Mouse (Mus musculus) kidney, embryonic 15.5 days (tissue): Measurements from ENCODE around the gene Mrtfa. TPM values are rescaled to one million over a fixed set of nuclear protein-coding genes. Genes with fewer than 3 reads are reported as not detected.

ENCODE experiments used
- ATAC-seq: fragments of 200-750 bp; cut with Nextera tagmentation; replicated peaks from 2 replicates; pipeline ENCODE4 v1.8.0; 2017; ENCODE audit warnings: moderate TSS enrichment; ENCODE audit not compliant: low FRiP score
- H3K27ac ChIP-seq: fragments of 300-500 bp; sonication (generic); 2 replicates; pipeline ENCODE4 v1.5.1; 2015; ENCODE audit warnings: mild to moderate bottlenecking, inconsistent platforms
- H3K27me3 ChIP-seq: fragments of 300-500 bp; sonication (generic); 2 replicates; pipeline ENCODE4 v1.6.1; 2015; ENCODE audit warnings: inconsistent platforms
- H3K36me3 ChIP-seq: fragments of 300-500 bp; sonication (generic); 2 replicates; pipeline ENCODE4 v1.6.1; 2015; ENCODE audit warnings: inconsistent platforms
- H3K4me1 ChIP-seq: fragments of 300-500 bp; sonication (generic); 2 replicates; pipeline ENCODE4 v1.6.1; 2015; ENCODE audit warnings: inconsistent platforms
- H3K4me2 ChIP-seq: fragments of 300-500 bp; sonication (generic); 2 replicates; pipeline ENCODE4 v1.6.1; 2015; ENCODE audit warnings: moderate library complexity, mild to moderate bottlenecking, inconsistent platforms
- H3K4me3 ChIP-seq: fragments of 300-500 bp; sonication (generic); replicated peaks from 2 replicates; pipeline ENCODE4 v1.5.1; 2015; ENCODE audit warnings: mild to moderate bottlenecking, inconsistent platforms
- H3K9ac ChIP-seq: fragments of 300-500 bp; sonication (generic); 2 replicates; pipeline ENCODE4 v1.6.1; 2015; ENCODE audit warnings: mild to moderate bottlenecking, inconsistent platforms
- H3K9me3 ChIP-seq: fragments of 300-500 bp; sonication (generic); replicated peaks from 2 replicates; pipeline ENCODE4 v1.6.1; 2016; ENCODE audit warnings: inconsistent platforms
- WGBS: fragments of 180-500 bp; shearing (Covaris S2); methylation state at CpG from one replicate; pipeline ENCODE4 v1.1.7; 2015; ENCODE audit warnings: mixed read lengths; 5-methylcytosine and 5-hydroxymethylcytosine counted together
- polyA plus RNA-seq: library from polyadenylated mRNA; unstranded; fragments of >200 nt; fragmentation: Nextera tagmentation; extraction: Ambion mirVana; gene quantifications from 2 replicates; pipeline ENCODE4 v1.2.1, GENCODE M21; 2015

Mrtfa gene
- polyA plus RNA-seq, 1 experiment from 2014 or later, result 27.0 TPM

DNA sequence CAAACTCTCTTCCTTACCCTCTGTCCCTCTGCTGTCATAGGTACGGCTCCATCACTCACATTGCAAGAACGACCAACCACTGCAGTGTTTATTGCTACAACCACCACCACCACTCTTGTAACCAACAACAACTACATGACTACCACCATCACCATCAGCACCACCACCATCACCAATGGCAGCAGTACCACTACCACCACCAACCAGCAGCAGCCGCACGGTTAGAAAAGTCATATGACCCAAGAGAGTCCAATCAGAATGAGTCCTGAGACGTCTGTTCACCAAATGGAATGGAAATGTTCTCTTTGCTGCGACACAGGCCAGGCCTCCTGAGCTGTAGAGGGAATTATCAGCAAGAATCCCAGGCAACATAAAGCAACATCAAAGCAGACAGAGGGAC is 4.2 kb upstream of the Mrtfa start:
- Histone ChIP-seq H3K4me2 (no peak overlapping the region), H3K4me1 (peaks cover 13% of the 10 kb centered on the region), H3K27ac (no peak overlapping the region), H3K4me3 (no peak overlapping the region), H3K9me3 (peaks cover 3% of the 10 kb centered on the region; the same call in 1 of the 2 replicates), H3K9ac (no peak overlapping the region), H3K36me3 (no peaks in the 10 kb centered on the region), H3K27me3 (no peaks in the 10 kb centered on the region)
- ATAC-seq, result no peak
- 88% methylated on average over 6 of the region's 6 CpGs for WGBS

GRCm38 (mm10) chr15:81192858-81193257 is 2.3 kb upstream of the Mrtfa start:
- peaks cover 30% of the 10 kb centered on the region for H3K4me1 ChIP-seq
- 88% methylated on average over 8 of the region's 8 CpGs for WGBS
- H3K27ac ChIP-seq, result no peak overlapping the region
- no peak overlapping the region for H3K4me3 ChIP-seq
- ATAC-seq, result no peak
- H3K36me3 ChIP-seq, result no peaks in the 10 kb centered on the region
- H3K4me2 ChIP-seq, result no peak overlapping the region
- H3K27me3 ChIP-seq, result no peaks in the 10 kb centered on the region
- H3K9ac ChIP-seq, result no peak overlapping the region
- no peaks in the 10 kb centered on the region for H3K9me3 ChIP-seq

- H3K27ac ChIP-seq, result no peak overlapping the region
- 73% methylated on average over 5 of the region's 5 CpGs for WGBS
- H3K4me1 ChIP-seq, result peaks cover 32% of the 10 kb centered on the region
- H3K36me3 ChIP-seq, result no peaks in the 10 kb centered on the region
- no peak overlapping the region for H3K9ac ChIP-seq
- no peak for ATAC-seq
- no peak overlapping the region for H3K4me2 ChIP-seq
- no peak overlapping the region for H3K4me3 ChIP-seq
- no peaks in the 10 kb centered on the region for H3K27me3 ChIP-seq
- H3K9me3 ChIP-seq, result no peaks in the 10 kb centered on the region
Measured at GRCm38 (mm10) chr15:81192316-81192715, 1.8 kb upstream of the Mrtfa start.

GRCm38 (mm10) chr15:81191303-81191702 is 746 bp upstream of the Mrtfa start:
- ATAC-seq, result no peak
- 21% methylated on average over 9 of the region's 9 CpGs for WGBS
- H3K4me3 ChIP-seq, result peak overlapping the region; percentile 96

GRCm38 (mm10) chr15:81190011-81190629 is 437 bp downstream of the Mrtfa start:
- H3K4me3 ChIP-seq, result peak overlapping the region; percentile 96
- H3K27me3 ChIP-seq, result no peaks in the 10 kb centered on the region
- H3K9ac ChIP-seq, result peak overlapping the region; percentile 89
- under 1% methylated on average over 36 of the region's 46 CpGs for WGBS
- peaks cover 3% of the 10 kb centered on the region; the same call in 1 of the 2 replicates for H3K36me3 ChIP-seq
- H3K4me2 ChIP-seq, result peak overlapping the region; percentile 90
- peaks cover 35% of the 10 kb centered on the region for H3K4me1 ChIP-seq
- ATAC-seq, result peak; percentile 57
- no peaks in the 10 kb centered on the region for H3K9me3 ChIP-seq
- peak overlapping the region; percentile 78 for H3K27ac ChIP-seq

More at GRCm38 (mm10) chr15:81191303-81191702, 746 bp upstream of the Mrtfa start:
- H3K4me2 ChIP-seq, result peak overlapping the region; percentile 63
- H3K9ac ChIP-seq, result peak overlapping the region; percentile 63
- peak overlapping the region; percentile 67 for H3K27ac ChIP-seq
- peaks cover 32% of the 10 kb centered on the region for H3K4me1 ChIP-seq
- H3K27me3 ChIP-seq, result no peaks in the 10 kb centered on the region
- no peaks in the 10 kb centered on the region for H3K9me3 ChIP-seq
- H3K36me3 ChIP-seq, result peaks cover 3% of the 10 kb centered on the region; the same call in 1 of the 2 replicates

- H3K27me3 ChIP-seq, result no peaks in the 10 kb centered on the region
- H3K4me3 ChIP-seq, result peak overlapping the region; percentile 96
- no peaks in the 10 kb centered on the region for H3K9me3 ChIP-seq
- no peak for ATAC-seq
- 88% methylated on average over 2 of the region's 2 CpGs for WGBS
- peak overlapping the region; percentile 90 for H3K4me2 ChIP-seq
- H3K4me1 ChIP-seq, result peaks cover 38% of the 10 kb centered on the region
- H3K27ac ChIP-seq, result 0 out of 2 replicates have a peak overlapping the region, but pooled peaks have one; percentile 1
- H3K36me3 ChIP-seq, result peaks cover 3% of the 10 kb centered on the region; the same call in 1 of the 2 replicates
- no peak overlapping the region for H3K9ac ChIP-seq
Measured at GRCm38 (mm10) chr15:81189061-81189460, 1.5 kb downstream of the Mrtfa start.

GRCm38 (mm10) chr15:81184913-81185312 is 5.6 kb downstream of the Mrtfa start:
- no peaks in the 10 kb centered on the region for H3K27me3 ChIP-seq
- H3K9ac ChIP-seq, result no peak overlapping the region
- peaks cover 3% of the 10 kb centered on the region; the same call in 1 of the 2 replicates for H3K36me3 ChIP-seq
- H3K4me3 ChIP-seq, result no peak overlapping the region
- H3K9me3 ChIP-seq, result no peaks in the 10 kb centered on the region
- H3K4me2 ChIP-seq, result no peak overlapping the region
- H3K4me1 ChIP-seq, result peaks cover 34% of the 10 kb centered on the region
- WGBS, result 79% methylated on average over 1 of the region's 1 CpGs
- no peak overlapping the region for H3K27ac ChIP-seq
- ATAC-seq, result no peak

GRCm38 (mm10) chr15:81181233-81181632 is 9.3 kb downstream of the Mrtfa start:
- Histone ChIP-seq H3K4me3 (no peak overlapping the region), H3K9ac (no peak overlapping the region), H3K4me2 (no peak overlapping the region), H3K27me3 (no peaks in the 10 kb centered on the region), H3K4me1 (peaks cover 19% of the 10 kb centered on the region; the same call in 1 of the 2 replicates), H3K36me3 (0 out of 2 replicates have a peak, but pooled peaks cover 5% of the 10 kb centered on the region), H3K27ac (no peak overlapping the region), H3K9me3 (no peaks in the 10 kb centered on the region)
- WGBS, result 36% methylated on average over 2 of the region's 2 CpGs
- no peak for ATAC-seq

DNA sequence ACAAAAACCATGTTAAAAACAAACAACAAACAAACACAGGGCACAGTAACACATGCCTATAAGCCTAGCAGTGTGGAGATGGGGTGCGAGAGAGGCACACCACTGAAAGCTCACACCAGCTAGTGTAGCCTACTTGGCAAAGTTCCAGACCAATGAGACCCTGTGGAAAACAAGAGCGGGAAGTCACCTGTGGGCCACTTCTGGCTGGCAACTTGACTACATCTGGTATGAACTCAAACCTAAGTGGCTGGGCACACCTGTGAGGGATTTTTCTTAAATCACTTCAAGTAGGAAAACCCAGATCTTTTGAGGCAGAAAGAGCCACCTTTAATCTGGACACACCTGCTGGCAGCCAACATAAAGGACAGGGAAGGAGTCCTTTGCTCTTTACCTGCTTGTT is 11.0 kb downstream of the Mrtfa start:
- no peaks in the 10 kb centered on the region for H3K9me3 ChIP-seq
- peaks cover 17% of the 10 kb centered on the region; the same call in 1 of the 2 replicates for H3K4me1 ChIP-seq
- H3K9ac ChIP-seq, result no peak overlapping the region
- H3K36me3 ChIP-seq, result 0 out of 2 replicates have a peak, but pooled peaks cover 8% of the 10 kb centered on the region
- H3K27me3 ChIP-seq, result no peaks in the 10 kb centered on the region
- no peak overlapping the region for H3K4me3 ChIP-seq
- ATAC-seq, result no peak
- H3K27ac ChIP-seq, result no peak overlapping the region
- H3K4me2 ChIP-seq, result no peak overlapping the region
- 77% methylated on average over 2 of the region's 2 CpGs for WGBS

DNA sequence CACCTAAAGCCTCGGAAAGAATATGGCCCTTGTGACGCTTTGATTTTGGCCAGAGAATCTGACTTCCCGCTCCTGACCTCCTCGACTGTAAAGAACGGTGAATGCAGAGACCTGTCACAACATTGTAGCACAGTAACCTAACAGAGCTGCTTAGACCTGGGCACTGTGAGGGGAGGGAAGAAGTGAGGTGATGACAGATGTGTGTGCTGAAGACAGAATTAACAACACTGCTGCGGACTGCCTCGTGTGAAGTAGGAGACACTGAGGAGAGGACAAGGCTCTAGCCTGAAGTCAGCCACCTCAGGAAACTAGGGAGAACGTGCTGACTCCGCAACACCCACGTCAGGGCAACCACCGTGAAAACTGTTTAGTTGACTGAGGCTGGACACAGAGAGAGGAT is 11.9 kb downstream of the Mrtfa start:
- 56% methylated on average over 11 of the region's 11 CpGs for WGBS
- Histone ChIP-seq H3K4me1 (peaks cover 17% of the 10 kb centered on the region; the same call in 1 of the 2 replicates), H3K4me3 (no peak overlapping the region), H3K4me2 (no peak overlapping the region), H3K27me3 (no peaks in the 10 kb centered on the region), H3K9ac (no peak overlapping the region), H3K9me3 (no peaks in the 10 kb centered on the region), H3K36me3 (peaks cover 14% of the 10 kb centered on the region; the same call in 1 of the 2 replicates), H3K27ac (no peak overlapping the region)
- ATAC-seq, result no peak

DNA sequence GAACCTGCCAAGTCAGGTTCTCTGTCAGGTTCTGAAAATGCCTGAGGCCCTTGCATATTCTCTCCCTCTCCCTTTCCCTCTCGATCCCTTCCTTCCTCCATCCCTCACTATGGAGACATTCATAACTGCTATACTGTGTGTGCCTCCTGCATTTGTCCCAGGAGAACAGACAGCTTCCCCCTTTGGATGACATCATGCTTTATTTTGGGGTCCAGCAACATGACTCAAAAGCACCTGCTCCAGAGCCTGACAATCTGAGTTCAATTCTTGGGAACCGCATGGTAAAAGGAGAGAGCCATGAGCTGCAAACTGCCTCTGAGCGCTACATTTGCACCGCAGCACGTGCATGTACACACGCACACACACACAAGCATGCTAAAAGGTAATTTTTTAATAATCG is 12.7 kb downstream of the Mrtfa start:
- 91% methylated on average over 7 of the region's 7 CpGs for WGBS
- no peak for ATAC-seq

DNA sequence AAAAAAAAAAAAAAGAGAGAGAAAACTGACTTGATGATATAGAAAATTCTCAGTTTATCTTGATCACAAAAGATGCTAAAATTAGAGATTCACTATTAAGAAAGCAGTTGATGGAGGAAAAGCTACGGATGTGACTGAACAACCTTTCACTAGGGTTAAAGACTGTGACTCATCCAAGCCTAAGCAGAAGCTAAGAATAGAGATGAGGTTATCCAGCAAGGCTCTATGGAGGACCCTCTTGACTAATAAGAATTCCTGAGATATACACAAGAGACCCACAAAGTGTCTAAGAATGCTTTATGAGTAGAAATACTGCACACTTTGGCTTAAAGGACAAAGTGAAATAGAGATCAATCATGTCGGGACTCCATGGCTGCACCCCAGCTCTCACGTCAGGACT is 14.9 kb downstream of the Mrtfa start:
- Histone ChIP-seq H3K36me3 (peaks cover 14% of the 10 kb centered on the region; the same call in 1 of the 2 replicates), H3K9ac (no peak overlapping the region), H3K4me1 (0 out of 2 replicates have a peak, but pooled peaks cover 9% of the 10 kb centered on the region), H3K4me3 (no peak overlapping the region), H3K27me3 (no peaks in the 10 kb centered on the region), H3K4me2 (no peak overlapping the region), H3K27ac (no peak overlapping the region), H3K9me3 (no peaks in the 10 kb centered on the region)
- 81% methylated on average over 3 of the region's 3 CpGs for WGBS
- no peak for ATAC-seq

More for the DNA sequence above, 12.7 kb downstream of the Mrtfa start:
- peaks cover 17% of the 10 kb centered on the region; the same call in 1 of the 2 replicates for H3K4me1 ChIP-seq
- no peak overlapping the region for H3K4me2 ChIP-seq
- no peaks in the 10 kb centered on the region for H3K9me3 ChIP-seq
- no peak overlapping the region for H3K27ac ChIP-seq
- H3K4me3 ChIP-seq, result no peak overlapping the region
- no peak overlapping the region for H3K9ac ChIP-seq
- H3K36me3 ChIP-seq, result peaks cover 14% of the 10 kb centered on the region; the same call in 1 of the 2 replicates
- H3K27me3 ChIP-seq, result no peaks in the 10 kb centered on the region
